In genomic region chr2:73724934-73725333, GRCm38 (mm10) we compare ENCODE assay signal across 18 mouse cellular contexts. TPM values are rescaled to one million over a fixed set of nuclear protein-coding genes. Genes with fewer than 3 reads are reported as not detected.
DNase-seq lines count a peak whose midpoint lies in the region; ATAC-seq lines count a peak whose summit lies in the region.
"Had no signal": no experiment of that assay in that cellular context is flagged by ENCODE, and none has a peak within 500 bp of the region (broad histone marks: within the 10 kb centered on the region; RNA-seq: fewer than 3 reads in every experiment).

No protein-coding gene starts in this region.

- H3K27me3 ChIP-seq in heart, embryonic 11.5 days (ENCODE audit: control insufficient read depth, insufficient read depth, low read length): no peaks in the 10 kb centered on the region
- H3K27me3 ChIP-seq in hindbrain, embryonic 13.5 days: no peaks in the 10 kb centered on the region
- H3K27me3 ChIP-seq in hindbrain, embryonic 10.5 days (ENCODE audit: insufficient read depth, poor library complexity, severe bottlenecking): no peaks in the 10 kb centered on the region
- H3K27me3 ChIP-seq in neural tube, embryonic 13.5 days: no peaks in the 10 kb centered on the region
- H3K27me3 ChIP-seq: intestine, embryonic 15.5 days had no signal

- no peak overlapping the region for H3K9ac ChIP-seq in heart, embryonic 11.5 days (ENCODE audit: low read depth, low read length)
- 0 out of 2 replicates have a peak overlapping the region, but pooled peaks have one; percentile 24 for H3K9ac ChIP-seq in hindbrain, embryonic 13.5 days
- H3K9ac ChIP-seq in neural tube, embryonic 13.5 days: no peak overlapping the region
- H3K9ac ChIP-seq: intestine, embryonic 15.5 days had no signal

- no peaks in the 10 kb centered on the region for H3K9me3 ChIP-seq in heart, embryonic 11.5 days (replicated peaks; ENCODE audit: control insufficient read depth, low read length)
- no peaks in the 10 kb centered on the region for H3K9me3 ChIP-seq in hindbrain, embryonic 13.5 days
- no peaks in the 10 kb centered on the region for H3K9me3 ChIP-seq in hindbrain, embryonic 10.5 days
- H3K9me3 ChIP-seq in neural tube, embryonic 13.5 days: no peaks in the 10 kb centered on the region
- H3K9me3 ChIP-seq: intestine, embryonic 15.5 days had no signal

- H3K27ac ChIP-seq in heart, embryonic 11.5 days (ENCODE audit: low read depth, low read length): no peak overlapping the region
- H3K27ac ChIP-seq in hindbrain, embryonic 13.5 days: peak overlapping the region; percentile 40
- H3K27ac ChIP-seq in hindbrain, embryonic 10.5 days: no peak overlapping the region
- H3K27ac ChIP-seq in neural tube, embryonic 13.5 days (replicated peaks): peak overlapping the region; percentile 38; the same call in 1 of the 2 replicates
- H3K27ac ChIP-seq: intestine, embryonic 15.5 days had no signal

- H3K4me2 ChIP-seq in heart, embryonic 11.5 days: peak overlapping the region; percentile 40
- H3K4me2 ChIP-seq in hindbrain, embryonic 13.5 days: no peak overlapping the region
- no peak overlapping the region for H3K4me2 ChIP-seq in neural tube, embryonic 13.5 days
- H3K4me2 ChIP-seq: intestine, embryonic 15.5 days; liver, embryonic 11.5 days had no signal

- 18% methylated on average over 3 of the region's 3 CpGs for WGBS in heart, embryonic 11.5 days (ENCODE audit: insufficient replicate concordance)
- 64% methylated on average over 3 of the region's 3 CpGs for WGBS in hindbrain, embryonic 13.5 days
- 78% methylated on average over 3 of the region's 3 CpGs for whole genome bisulfite sequencing in hindbrain, embryonic 10.5 days
- WGBS in neural tube, embryonic 13.5 days: 53% methylated on average over 3 of the region's 3 CpGs

- H3K4me1 ChIP-seq in heart, embryonic 11.5 days (ENCODE audit: control insufficient read depth, insufficient read depth, low read length): peaks cover 23% of the 10 kb centered on the region
- peaks cover 28% of the 10 kb centered on the region for H3K4me1 ChIP-seq in hindbrain, embryonic 13.5 days (replicated peaks)
- peaks cover 22% of the 10 kb centered on the region for H3K4me1 ChIP-seq in hindbrain, embryonic 10.5 days (replicated peaks)
- H3K4me1 ChIP-seq in neural tube, embryonic 13.5 days (replicated peaks): peaks cover 36% of the 10 kb centered on the region

- H3K4me3 ChIP-seq in heart, embryonic 11.5 days (ENCODE audit: low read depth, low read length): no peak overlapping the region
- no peak overlapping the region for H3K4me3 ChIP-seq in hindbrain, embryonic 13.5 days
- no peak overlapping the region for H3K4me3 ChIP-seq in hindbrain, embryonic 10.5 days
- no peak overlapping the region for H3K4me3 ChIP-seq in neural tube, embryonic 13.5 days
- H3K4me3 ChIP-seq: intestine, embryonic 15.5 days had no signal

- peak; percentile 26 for ATAC-seq in heart, embryonic 11.5 days (replicated peaks; ENCODE audit: insufficient number of reproducible peaks, low FRiP score, low TSS enrichment)
- ATAC-seq in hindbrain, embryonic 13.5 days (ENCODE audit: low FRiP score): no peak
- no peak for ATAC-seq in neural tube, embryonic 13.5 days (ENCODE audit: low read depth)
- ATAC-seq: intestine, embryonic 15.5 days had no signal

- DNase-seq in heart, adult 11 months: no peak
- DNase-seq in hindbrain, embryonic 10.5 days (ENCODE audit: low spot score): no peak
- no peak for DNase-seq in neural tube, embryonic 10.5 days (ENCODE audit: extremely low spot score, low spot score)
- no peak for DNase-seq in gastrocnemius, adult 18-20 months (ENCODE audit: low spot score)
- DNase-seq: cerebellum, adult 9-11 months; gastrocnemius, postnatal 25 days; kidney, postnatal 36 days; lung, adult 2 months; lung, postnatal 36 days; thymus, postnatal 14 days had no signal

- no peaks in the 10 kb centered on the region for H3K36me3 ChIP-seq in heart, embryonic 11.5 days (ENCODE audit: control insufficient read depth, insufficient read depth, low read length)
- no peaks in the 10 kb centered on the region for H3K36me3 ChIP-seq in hindbrain, embryonic 13.5 days
- no peaks in the 10 kb centered on the region for H3K36me3 ChIP-seq in hindbrain, embryonic 10.5 days
- no peaks in the 10 kb centered on the region for H3K36me3 ChIP-seq in neural tube, embryonic 13.5 days
- H3K36me3 ChIP-seq: intestine, embryonic 15.5 days had no signal

RNA-seq across cellular contexts. Expression of gene Chn1, which starts 50.2 kb away (rescaled TPM):
- polyA plus RNA-seq in heart, embryonic 11.5 days (2014; fragmentation: Nextera tagmentation; extraction: Ambion mirVana): 21.4 and 21.5 TPM in 2 replicates
- 110 and 117 TPM in 2 replicates for polyA plus RNA-seq in hindbrain, embryonic 13.5 days (2015; fragmentation: Nextera tagmentation; extraction: Ambion mirVana)
- polyA plus RNA-seq in hindbrain, embryonic 10.5 days (2016; fragmentation: Nextera tagmentation; extraction: Ambion mirVana): 44.7 and 68.4 TPM in 2 replicates
- 114 and 122 TPM in 2 replicates for polyA plus RNA-seq in neural tube, embryonic 13.5 days (2015; fragmentation: Nextera tagmentation; extraction: Ambion mirVana)
- total RNA-seq in gastrocnemius, adult 18-20 months (2021): 1 to 10 TPM; 3.0 to 3.5 TPM
- total RNA-seq: hematopoietic stem cell, adult 5-6 weeks; megakaryocyte-erythroid progenitor cell, adult 5-6 weeks; monocyte, adult 5-6 weeks had no signal

Comparison
In these comparisons a context has a peak if more than half of its experiments do, and no peak if none do; other contexts are left out.
1. H3K27ac ChIP-seq: peak in hindbrain, embryonic 13.5 days (single experiment) and neural tube, embryonic 13.5 days (single experiment); none in heart, embryonic 11.5 days (single experiment) and hindbrain, embryonic 10.5 days (single experiment).